ENCODE assay signal across 8 mouse cellular contexts in genomic region chr4:116016396-116016795, GRCm38 (mm10). TPM values are rescaled to one million over a fixed set of nuclear protein-coding genes. Genes with fewer than 3 reads are reported as not detected.
DNase-seq lines count a peak whose midpoint lies in the region; ATAC-seq and TF ChIP-seq lines count a peak whose summit lies in the region.

No protein-coding gene starts in this region.

- peak overlapping the region; percentile 71 for H3K4me3 ChIP-seq in forebrain, embryonic 13.5 days
- no peak overlapping the region for H3K4me3 ChIP-seq in forebrain, embryonic 11.5 days (ENCODE audit: low read depth, low read length)
- peak overlapping the region; percentile 88 for H3K4me3 ChIP-seq in E14TG2a.4 (replicated peaks; ENCODE audit: low read length)
- H3K4me3 ChIP-seq in intestine, embryonic 14.5 days (ENCODE audit: low read depth, low read length), result peak overlapping the region; percentile 55; the same call in 1 of the 2 replicates
- peak overlapping the region; percentile 79 for H3K4me3 ChIP-seq in midbrain, embryonic 10.5 days

- no peaks in the 10 kb centered on the region for H3K9me3 ChIP-seq in forebrain, embryonic 13.5 days (replicated peaks)
- H3K9me3 ChIP-seq in forebrain, embryonic 11.5 days (ENCODE audit: control insufficient read depth, low read length), result no peaks in the 10 kb centered on the region
- H3K9me3 ChIP-seq in E14TG2a.4 (ENCODE audit: low read length), result no peaks in the 10 kb centered on the region
- H3K9me3 ChIP-seq in intestine, embryonic 14.5 days (ENCODE audit: control insufficient read depth, low read length), result no peaks in the 10 kb centered on the region
- H3K9me3 ChIP-seq in midbrain, embryonic 10.5 days (replicated peaks), result no peaks in the 10 kb centered on the region

- TF ChIP-seq CTCF in E14TG2a.4 (conservative IDR thresholded peaks at IDR 0.05; ENCODE audit: low read length), result no peak

- intact Hi-C loops in gastrocnemius, postnatal 14 days (cut with DNase I; ENCODE audit: low total_unique reads), result no loop called here

- no peak overlapping the region for H3K27ac ChIP-seq in forebrain, embryonic 13.5 days
- H3K27ac ChIP-seq in forebrain, embryonic 11.5 days (ENCODE audit: low read depth, low read length), result no peak overlapping the region
- H3K27ac ChIP-seq in intestine, embryonic 14.5 days (ENCODE audit: low read depth), result no peak overlapping the region
- no peak overlapping the region for H3K27ac ChIP-seq in midbrain, embryonic 10.5 days (replicated peaks)

- ATAC-seq in forebrain, embryonic 13.5 days, result no peak
- no peak for ATAC-seq in forebrain, embryonic 11.5 days (replicated peaks; ENCODE audit: low FRiP score)
- ATAC-seq in intestine, embryonic 14.5 days (replicated peaks; ENCODE audit: low FRiP score, low TSS enrichment, low read depth), result no peak

- no peaks in the 10 kb centered on the region for H3K36me3 ChIP-seq in forebrain, embryonic 13.5 days (ENCODE audit: poor library complexity, severe bottlenecking)
- no peaks in the 10 kb centered on the region for H3K36me3 ChIP-seq in forebrain, embryonic 11.5 days (ENCODE audit: control insufficient read depth, insufficient read depth, low read length)
- H3K36me3 ChIP-seq in E14TG2a.4 (ENCODE audit: insufficient read depth, low read length), result no peaks in the 10 kb centered on the region
- H3K36me3 ChIP-seq in intestine, embryonic 14.5 days (ENCODE audit: control insufficient read depth, insufficient read depth, low read length), result no peaks in the 10 kb centered on the region
- no peaks in the 10 kb centered on the region for H3K36me3 ChIP-seq in midbrain, embryonic 10.5 days

- peak overlapping the region; percentile 98 for H3K4me2 ChIP-seq in forebrain, embryonic 13.5 days
- no peak overlapping the region for H3K4me2 ChIP-seq in forebrain, embryonic 11.5 days (ENCODE audit: low read depth, low read length, severe bottlenecking)
- H3K4me2 ChIP-seq in intestine, embryonic 14.5 days (ENCODE audit: low read length), result peak overlapping the region; percentile 93

- 60% methylated on average over 3 of the region's 3 CpGs for WGBS in forebrain, embryonic 13.5 days
- 73% methylated on average over 3 of the region's 3 CpGs for WGBS in forebrain, embryonic 11.5 days
- 40% methylated on average over 3 of the region's 3 CpGs for WGBS in intestine, embryonic 14.5 days
- WGBS in midbrain, embryonic 10.5 days, result 69% methylated on average over 3 of the region's 3 CpGs

- DNase-seq in forebrain, embryonic 11.5 days (ENCODE audit: low spot score), result no peak
- no peak for DNase-seq in intestine, embryonic 14.5 days (ENCODE audit: low spot score)
- DNase-seq in midbrain, embryonic 10.5 days (ENCODE audit: low spot score), result no peak
- DNase-seq in adipocyte (ENCODE audit: low spot score), result no peak
- DNase-seq in gastrocnemius, postnatal 14 days, result no peak
- DNase-seq in cerebellum, adult 11 months, result no peak

- H3K4me1 ChIP-seq in forebrain, embryonic 13.5 days, result peaks cover 15% of the 10 kb centered on the region
- peaks cover 2% of the 10 kb centered on the region for H3K4me1 ChIP-seq in forebrain, embryonic 11.5 days (replicated peaks; ENCODE audit: control insufficient read depth, insufficient read depth, low read length)
- peaks cover 15% of the 10 kb centered on the region for H3K4me1 ChIP-seq in E14TG2a.4 (replicated peaks; ENCODE audit: low read depth, low read length)
- H3K4me1 ChIP-seq in intestine, embryonic 14.5 days (replicated peaks; ENCODE audit: control insufficient read depth, insufficient read depth, low read length), result 0 out of 2 replicates have a peak, but pooled peaks cover 2% of the 10 kb centered on the region
- peaks cover 26% of the 10 kb centered on the region for H3K4me1 ChIP-seq in midbrain, embryonic 10.5 days

- peaks cover 75% of the 10 kb centered on the region for H3K27me3 ChIP-seq in forebrain, embryonic 13.5 days
- peaks cover 44% of the 10 kb centered on the region for H3K27me3 ChIP-seq in forebrain, embryonic 11.5 days (ENCODE audit: control insufficient read depth, insufficient read depth, low read length)
- H3K27me3 ChIP-seq in E14TG2a.4 (ENCODE audit: insufficient read depth, low read length), result peaks cover 72% of the 10 kb centered on the region
- H3K27me3 ChIP-seq in intestine, embryonic 14.5 days (replicated peaks; ENCODE audit: control insufficient read depth, insufficient read depth, low read length), result peaks cover 56% of the 10 kb centered on the region
- H3K27me3 ChIP-seq in midbrain, embryonic 10.5 days (ENCODE audit: low read depth, poor library complexity, severe bottlenecking), result peaks cover 74% of the 10 kb centered on the region

- H3K9ac ChIP-seq in forebrain, embryonic 13.5 days, result no peak overlapping the region
- H3K9ac ChIP-seq in forebrain, embryonic 11.5 days (ENCODE audit: low read length), result no peak overlapping the region
- H3K9ac ChIP-seq in intestine, embryonic 14.5 days (ENCODE audit: low read length), result peak overlapping the region; percentile 11; the same call in 1 of the 2 replicates

RNA-seq across cellular contexts. Expression of gene Faah, which starts 1.3 kb away (rescaled TPM):
- 4.7 and 5.5 TPM in 2 replicates for polyA plus RNA-seq in forebrain, embryonic 13.5 days (2015; fragmentation: Nextera tagmentation; extraction: Ambion mirVana)
- polyA plus RNA-seq in forebrain, embryonic 11.5 days (2014; fragmentation: Nextera tagmentation; extraction: Ambion mirVana), result 1.2 and 1.7 TPM in 2 replicates
- 13.5 and 19.2 TPM in 2 replicates for polyA plus RNA-seq in intestine, embryonic 14.5 days (2014; fragmentation: Nextera tagmentation; extraction: Ambion mirVana)
- polyA plus RNA-seq in midbrain, embryonic 10.5 days (2016; fragmentation: Nextera tagmentation; extraction: Ambion mirVana), result 1.4 and 2.7 TPM in 2 replicates
- total RNA-seq in gastrocnemius, postnatal 14 days (2021), result under 1 TPM in 1 of 2 experiments, not detected in 1; 0.39 TPM

RNA-seq across cellular contexts. Expression of gene Nsun4, which starts 37.3 kb away (rescaled TPM):
- 13.7 and 15.6 TPM in 2 replicates for polyA plus RNA-seq in forebrain, embryonic 13.5 days (2015; fragmentation: Nextera tagmentation; extraction: Ambion mirVana)
- 16.4 and 17.4 TPM in 2 replicates for polyA plus RNA-seq in forebrain, embryonic 11.5 days (2014; fragmentation: Nextera tagmentation; extraction: Ambion mirVana)
- polyA plus RNA-seq in intestine, embryonic 14.5 days (2014; fragmentation: Nextera tagmentation; extraction: Ambion mirVana), result 21.6 and 22.4 TPM in 2 replicates
- 20.4 and 21.2 TPM in 2 replicates for polyA plus RNA-seq in midbrain, embryonic 10.5 days (2016; fragmentation: Nextera tagmentation; extraction: Ambion mirVana)
- total RNA-seq in gastrocnemius, postnatal 14 days (2021), result 10 to 100 TPM; 12.7 to 13.9 TPM

RNA-seq across cellular contexts. Expression of gene Uqcrh, which starts 58.5 kb away (rescaled TPM):
- 477 and 508 TPM in 2 replicates for polyA plus RNA-seq in forebrain, embryonic 13.5 days (2015; fragmentation: Nextera tagmentation; extraction: Ambion mirVana)
- polyA plus RNA-seq in forebrain, embryonic 11.5 days (2014; fragmentation: Nextera tagmentation; extraction: Ambion mirVana), result 385 TPM in 2 replicates
- 595 and 617 TPM in 2 replicates for polyA plus RNA-seq in intestine, embryonic 14.5 days (2014; fragmentation: Nextera tagmentation; extraction: Ambion mirVana)
- 444 and 449 TPM in 2 replicates for polyA plus RNA-seq in midbrain, embryonic 10.5 days (2016; fragmentation: Nextera tagmentation; extraction: Ambion mirVana)
- 100 to 1,000 TPM; 876 to 989 TPM for total RNA-seq in gastrocnemius, postnatal 14 days (2021)

RNA-seq across cellular contexts. Expression of gene Lrrc41, which starts 58.7 kb away (rescaled TPM):
- polyA plus RNA-seq in forebrain, embryonic 13.5 days (2015; fragmentation: Nextera tagmentation; extraction: Ambion mirVana), result 54.3 and 59.7 TPM in 2 replicates
- 70.1 and 71.4 TPM in 2 replicates for polyA plus RNA-seq in forebrain, embryonic 11.5 days (2014; fragmentation: Nextera tagmentation; extraction: Ambion mirVana)
- 73.4 and 78.9 TPM in 2 replicates for polyA plus RNA-seq in intestine, embryonic 14.5 days (2014; fragmentation: Nextera tagmentation; extraction: Ambion mirVana)
- 67.9 and 73.8 TPM in 2 replicates for polyA plus RNA-seq in midbrain, embryonic 10.5 days (2016; fragmentation: Nextera tagmentation; extraction: Ambion mirVana)
- total RNA-seq in gastrocnemius, postnatal 14 days (2021), result 10 to 100 TPM; 19.0 to 25.0 TPM
